Mouse (Mus musculus) liver, postnatal 0 days (tissue): ENCODE data around the gene Il11. TPM values are rescaled to one million over a fixed set of nuclear protein-coding genes. Genes with fewer than 3 reads are reported as not detected.
"Not testable (repeated sequence)": the region's sequence is repeated elsewhere in the genome, so short reads cannot be mapped to it uniquely, and the experiment has no call there.

ENCODE experiments used
- ATAC-seq: fragments of 200-750 bp; cut with Nextera tagmentation; 2 replicates; pipeline ENCODE4 v1.8.0; 2017; ENCODE audit warnings: mild to moderate bottlenecking, moderate library complexity
- DNase-seq: peaks from one replicate; pipeline ENCODE4 v3.0.0-alpha.2; 2016
- H3K27ac ChIP-seq: fragments of 300-500 bp; sonication (generic); 2 replicates; pipeline ENCODE4 v1.5.1; 2014; ENCODE audit warnings: antibody characterized with exemption, moderate library complexity, mild to moderate bottlenecking, low read depth
- H3K27me3 ChIP-seq: fragments of 300-500 bp; sonication (generic); 2 replicates; pipeline ENCODE4 v1.6.1; 2014; ENCODE audit warnings: low read length, control low read depth, mixed read lengths; ENCODE audit not compliant: insufficient read depth
- H3K36me3 ChIP-seq: fragments of 300-500 bp; sonication (generic); replicated peaks from 2 replicates; pipeline ENCODE4 v1.6.1; 2014; ENCODE audit warnings: mild to moderate bottlenecking, control low read depth, low read length, moderate library complexity, mixed read lengths; ENCODE audit not compliant: insufficient read depth
- H3K4me1 ChIP-seq: fragments of 300-500 bp; sonication (generic); 2 replicates; pipeline ENCODE4 v1.6.1; 2014; ENCODE audit warnings: antibody characterized with exemption, mild to moderate bottlenecking, control low read depth; ENCODE audit not compliant: insufficient read depth
- H3K4me2 ChIP-seq: fragments of 300-500 bp; sonication (generic); 2 replicates; pipeline ENCODE4 v1.6.1; 2014; ENCODE audit warnings: low read depth, mild to moderate bottlenecking, low read length, moderate library complexity, mixed read lengths
- H3K4me3 ChIP-seq: fragments of 300-500 bp; sonication (generic); 2 replicates; pipeline ENCODE4 v1.5.1; 2014; ENCODE audit warnings: low read depth, low read length
- H3K9ac ChIP-seq: fragments of 300-500 bp; sonication (generic); replicated peaks from 2 replicates; pipeline ENCODE4 v1.6.1; 2014; ENCODE audit warnings: mild to moderate bottlenecking, moderate library complexity
- H3K9me3 ChIP-seq: fragments of 300-500 bp; sonication (generic); 2 replicates; pipeline ENCODE4 v1.6.1; 2016; ENCODE audit warnings: mild to moderate bottlenecking, control low read depth, low read length, mixed read lengths
- CTCF ChIP-seq: sonication (generic); IDR thresholded peaks from 2 replicates; pipeline ENCODE4 v1.5.1; 2016; ENCODE audit warnings: antibody characterized with exemption, low read depth
- EP300 ChIP-seq: IDR thresholded peaks from 2 replicates; pipeline ENCODE4 v1.6.1; 2016; ENCODE audit warnings: antibody characterized with exemption, low read depth, mild to moderate bottlenecking
- WGBS: fragments of 180-500 bp; shearing (Covaris S2); extraction: QIAGEN DNeasy Blood & Tissue Kit; methylation state at CpG from one replicate; pipeline ENCODE4 v1.1.7; 2014; ENCODE audit not compliant: insufficient replicate concordance; 5-methylcytosine and 5-hydroxymethylcytosine counted together
- polyA plus RNA-seq: library from polyadenylated mRNA; unstranded; fragments of >200 nt; fragmentation: Nextera tagmentation; extraction: Ambion mirVana; gene quantifications from 2 replicates; pipeline ENCODE4 v1.2.1, GENCODE M21; 2015

Gene Il11
- polyA plus RNA-seq, 1 experiment from 2014 or later = not detected

GRCm38 (mm10) chr7:4802247-4802646 lies 19.6 kb upstream of the Il11 start:
- Histone ChIP-seq H3K4me3 (no peak overlapping the region), H3K27me3 (no peaks in the 10 kb centered on the region), H3K9me3 (no peaks in the 10 kb centered on the region), H3K4me1 (peaks cover 4% of the 10 kb centered on the region), H3K4me2 (no peak overlapping the region), H3K9ac (no peak overlapping the region), H3K27ac (no peak overlapping the region), H3K36me3 (peaks cover 33% of the 10 kb centered on the region)
- ATAC-seq = no peak
- TF ChIP-seq EP300 (no peak), CTCF (no peak)
- no peak for DNase-seq

- no peaks in the 10 kb centered on the region for H3K27me3 ChIP-seq
- ATAC-seq (no peak), DNase-seq (no peak)
- TF ChIP-seq CTCF = peak; percentile 85
- no peak for TF ChIP-seq EP300
- H3K36me3 ChIP-seq = peaks cover 37% of the 10 kb centered on the region
- no peak overlapping the region for H3K4me3 ChIP-seq
- WGBS = 73% methylated on average over 7 of the region's 7 CpGs
- H3K4me1 ChIP-seq = peaks cover 21% of the 10 kb centered on the region
- H3K27ac ChIP-seq = no peak overlapping the region
- no peaks in the 10 kb centered on the region for H3K9me3 ChIP-seq
- H3K9ac ChIP-seq = no peak overlapping the region
- H3K4me2 ChIP-seq = no peak overlapping the region
Measured at GRCm38 (mm10) chr7:4795767-4796433, 13.2 kb upstream of the Il11 start.

GRCm38 (mm10) chr7:4794631-4795168 lies 12.0 kb upstream of the Il11 start:
- no peak for DNase-seq
- no peak for ATAC-seq
- Histone ChIP-seq H3K9ac (peak overlapping the region; percentile 34; the same call in 1 of the 2 replicates), H3K9me3 (no peaks in the 10 kb centered on the region), H3K27me3 (no peaks in the 10 kb centered on the region), H3K27ac (peak overlapping the region; percentile 34; the same call in 1 of the 2 replicates), H3K4me2 (peak overlapping the region; percentile 88), H3K36me3 (peaks cover 37% of the 10 kb centered on the region), H3K4me3 (peak overlapping the region; percentile 95; the same call in 1 of the 2 replicates), H3K4me1 (peaks cover 26% of the 10 kb centered on the region)
- no peak for TF ChIP-seq EP300
- TF ChIP-seq CTCF = no peak
- 50% methylated on average over 3 of the region's 3 CpGs for WGBS

- H3K4me1 ChIP-seq = peaks cover 29% of the 10 kb centered on the region
- H3K9me3 ChIP-seq = no peaks in the 10 kb centered on the region
- TF ChIP-seq CTCF = no peak
- TF ChIP-seq EP300 = no peak
- H3K4me3 ChIP-seq = peak overlapping the region; percentile 95
- peak overlapping the region; percentile 88 for H3K4me2 ChIP-seq
- peak overlapping the region; percentile 93 for H3K27ac ChIP-seq
- H3K36me3 ChIP-seq = peaks cover 37% of the 10 kb centered on the region
- no peaks in the 10 kb centered on the region for H3K27me3 ChIP-seq
- WGBS = 26% methylated on average over 4 of the region's 4 CpGs
- peak overlapping the region; percentile 96 for H3K9ac ChIP-seq
- ATAC-seq (no peak), DNase-seq (no peak)
Measured at GRCm38 (mm10) chr7:4793674-4794073, 11.0 kb upstream of the Il11 start.

GRCm38 (mm10) chr7:4793248-4793647 lies 10.6 kb upstream of the Il11 start:
- H3K4me2 ChIP-seq = peak overlapping the region; percentile 88
- WGBS = under 1% methylated on average over 31 of the region's 31 CpGs
- peak; percentile 9 for ATAC-seq
- not testable (repeated sequence) for DNase-seq, H3K27me3 ChIP-seq, H3K9me3 ChIP-seq
- peaks cover 33% of the 10 kb centered on the region for H3K4me1 ChIP-seq
- peak overlapping the region; percentile 95 for H3K4me3 ChIP-seq
- H3K9ac ChIP-seq = peak overlapping the region; percentile 96
- H3K27ac ChIP-seq = peak overlapping the region; percentile 93
- H3K36me3 ChIP-seq = peaks cover 37% of the 10 kb centered on the region

GRCm38 (mm10) chr7:4792278-4793212 lies 9.9 kb upstream of the Il11 start, which contains the start of gene Rpl28:
Gene Rpl28 (plus strand): TSS chr7:4792874.
- no peaks in the 10 kb centered on the region for H3K9me3 ChIP-seq
- peaks cover 34% of the 10 kb centered on the region for H3K4me1 ChIP-seq
- H3K4me3 ChIP-seq = peak within 1 kb of the TSS; percentile 95
- H3K27me3 ChIP-seq = no peaks in the 10 kb centered on the region
- peak within 1 kb of the TSS; percentile 88 for H3K4me2 ChIP-seq
- WGBS = under 1% methylated on average over 53 of the region's 54 CpGs
- peak within 1 kb of the TSS; percentile 93 for H3K27ac ChIP-seq
- H3K9ac ChIP-seq = peak within 1 kb of the TSS; percentile 96
- peaks cover 36% of the 10 kb centered on the region for H3K36me3 ChIP-seq
- TF ChIP-seq EP300 = no peak
- no peak for TF ChIP-seq CTCF
- DNase-seq = peak; percentile 95
- ATAC-seq = peak; percentile 89
